Mouse (Mus musculus): Measurements from ENCODE around the gene Galnt16.
A peak's percentile ranks its signal among the peaks of the same experiment; 100 is the strongest.

Galnt16 gene

DNA sequence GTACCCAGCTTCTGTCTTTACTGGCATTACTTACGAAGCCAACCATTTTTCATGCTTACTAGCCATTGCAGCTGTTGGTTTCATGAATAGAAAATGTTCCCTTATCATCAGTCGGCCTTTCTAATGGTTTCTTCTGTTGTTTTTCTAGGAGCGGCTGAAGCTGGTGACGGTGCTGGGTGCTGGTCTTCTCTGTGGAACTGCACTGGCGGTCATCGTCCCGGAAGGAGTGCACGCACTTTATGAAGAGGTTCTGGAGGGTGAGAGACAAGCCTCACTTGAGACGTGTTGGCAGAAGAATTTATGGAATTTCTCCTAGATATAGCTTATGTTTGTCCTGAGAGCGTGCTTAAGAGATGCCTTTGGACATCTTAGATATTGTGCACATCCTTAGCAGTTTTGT lies 144.2 kb downstream of the Galnt16 start:
- DNase-seq (ENCODE audit: low read depth, low spot score): no peak

DNA sequence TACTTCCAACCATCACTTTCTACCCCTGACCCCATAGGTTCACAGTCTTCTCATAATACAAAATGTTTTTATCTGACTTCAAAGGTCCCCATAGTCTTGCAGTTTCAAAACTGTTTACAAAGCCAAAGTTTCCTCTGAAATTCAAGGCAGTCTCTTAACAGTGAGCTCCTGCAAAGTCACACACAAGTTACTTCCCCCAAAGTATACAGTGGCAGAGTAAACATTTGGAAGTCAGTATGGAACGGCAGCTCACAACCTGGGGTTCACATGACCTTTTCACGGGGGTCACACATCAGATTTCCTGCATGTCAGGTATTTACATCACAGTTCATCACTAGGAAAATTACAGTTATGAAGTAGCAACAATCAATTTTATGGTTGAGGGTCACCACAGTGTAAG lies 145.9 kb downstream of the Galnt16 start:
- no peak for DNase-seq (ENCODE audit: low read depth, low spot score)

DNA sequence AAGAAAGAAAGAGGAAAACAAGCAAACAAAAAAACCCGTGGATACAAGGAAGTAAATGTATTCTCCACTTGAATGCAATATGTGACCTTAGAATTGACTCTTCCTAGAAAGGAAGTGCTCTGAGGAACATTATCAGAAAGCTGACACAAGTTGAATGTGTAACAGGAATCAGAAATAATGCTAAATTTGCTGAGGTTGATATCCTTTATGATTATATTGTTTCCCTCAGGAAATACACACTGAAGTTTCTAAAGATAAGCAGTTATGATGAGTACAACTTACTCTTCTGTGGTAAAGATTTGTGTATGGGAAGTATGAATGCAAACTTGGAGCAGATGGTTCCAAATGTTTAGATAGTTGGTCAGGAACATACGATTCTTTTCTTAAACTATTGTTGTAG lies 150.3 kb downstream of the Galnt16 start:
- DNase-seq (ENCODE audit: low read depth, low spot score): no peak

DNA sequence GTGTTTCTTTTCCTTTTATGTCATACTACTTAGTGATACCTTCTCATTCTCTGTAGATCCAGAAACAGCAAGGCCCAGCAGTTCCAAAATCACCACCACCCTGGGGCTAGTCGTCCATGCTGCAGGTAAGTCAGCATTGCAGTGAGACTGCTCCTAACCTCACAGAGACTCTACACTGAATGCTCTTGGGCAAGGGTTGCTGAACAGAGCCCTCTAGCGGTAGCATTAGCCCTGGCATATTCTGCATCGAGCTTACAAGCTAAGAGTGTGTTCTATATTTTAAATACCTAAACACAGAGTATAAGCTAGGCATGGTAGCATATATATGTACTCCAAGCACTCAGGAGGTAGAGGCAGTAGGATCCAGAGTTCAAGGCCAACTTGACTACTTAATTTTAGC lies 155.1 kb downstream of the Galnt16 start:
- DNase-seq (ENCODE audit: low read depth, low spot score): peak; percentile 26

All from skeletal muscle tissue, adult 2 months (tissue).